Mouse (Mus musculus): ENCODE measurements around the gene Rnf114.

- no peak for TF ChIP-seq CTCF (IDR thresholded peaks at IDR 0.05; ENCODE audit: low read depth, low read length)
- no peak for TF ChIP-seq POLR2A (IDR thresholded peaks at IDR 0.05; ENCODE audit: extremely low read depth, insufficient read depth, low read length)
Measured at GRCm38 (mm10) chr2:167546447-167547195, 54.2 kb downstream of the Rnf114 start.
